Mouse (Mus musculus) CH12.LX (cell line): Measurements from ENCODE around the gene Hmmr. TPM values are rescaled to one million over a fixed set of nuclear protein-coding genes. Genes with fewer than 3 reads are reported as not detected.

Experiments
- DNase-seq: peaks from one replicate; pipeline ENCODE4 v3.0.0-alpha.2; 2013; ENCODE audit errors: extremely low read depth
- H3K27ac ChIP-seq: 2 replicates; pipeline ENCODE4 v1.5.1; 2012; ENCODE audit warnings: low read depth, mild to moderate bottlenecking, control low read depth, moderate library complexity; ENCODE audit not compliant: insufficient read depth
- H3K27me3 ChIP-seq: replicated peaks from 2 replicates; pipeline ENCODE3; 2012; ENCODE audit warnings: inconsistent platforms
- H3K36me3 ChIP-seq, 2 experiments: replicated peaks in 1 of 2; 2 replicates each; pipeline versions ENCODE3 to v1.6.1; 2012; ENCODE audit warnings: inconsistent platforms in 1 of 2, low read length in 1 of 2, mild to moderate bottlenecking in 1 of 2, mixed read lengths in 1 of 2, moderate library complexity in 1 of 2; ENCODE audit not compliant: control insufficient read depth in 1 of 2, insufficient read depth in 1 of 2
- H3K4me1 ChIP-seq, 2 experiments: 2 replicates each; pipeline ENCODE4 v1.6.1; 2012; ENCODE audit warnings: inconsistent platforms in 1 of 2, moderate library complexity in 1 of 2; ENCODE audit not compliant: insufficient read depth in 2 of 2, control insufficient read depth in 1 of 2
- H3K4me2 ChIP-seq: 2 replicates; pipeline ENCODE4 v1.6.1; 2012; ENCODE audit warnings: low read depth, mild to moderate bottlenecking, control low read depth; ENCODE audit not compliant: poor library complexity, insufficient read depth, severe bottlenecking
- H3K4me3 ChIP-seq, 3 experiments: fragments of 150-350 bp in 1 of 3; sonication (generic) in 1 of 3; replicated peaks in 1 of 3; 2 replicates each; pipeline versions ENCODE3 to v1.5.1; 2011 to 2012; ENCODE audit warnings: low read depth in 2 of 3, low read length in 2 of 3, mild to moderate bottlenecking in 2 of 3, moderate library complexity in 2 of 3, control low read depth in 1 of 3, improper control_type of control experiment in 1 of 3, inconsistent platforms in 1 of 3, mixed read lengths in 1 of 3; ENCODE audit not compliant: poor library complexity in 1 of 3
- H3K79me2 ChIP-seq: replicated peaks from 2 replicates; pipeline ENCODE4 v1.6.1; 2012; ENCODE audit warnings: mild to moderate bottlenecking, moderate library complexity; ENCODE audit not compliant: control insufficient read depth, poor library complexity, insufficient read depth, severe bottlenecking; ENCODE audit errors: extremely low read depth
- H3K9ac ChIP-seq: 2 replicates; pipeline ENCODE4 v1.6.1; 2012; ENCODE audit warnings: low read depth, mild to moderate bottlenecking, control low read depth, moderate library complexity; ENCODE audit not compliant: insufficient read depth
- H3K9me3 ChIP-seq: replicated peaks from 2 replicates; pipeline ENCODE3; 2012; ENCODE audit warnings: low read length, inconsistent platforms, mixed read lengths
- BHLHE40 ChIP-seq: IDR thresholded peaks from 2 replicates; pipeline ENCODE4 v1.6.1; 2011; ENCODE audit warnings: mild to moderate bottlenecking, low read depth, low read length, improper control_type of control experiment
- CHD1 ChIP-seq: IDR thresholded peaks from 2 replicates; pipeline ENCODE4 v1.6.1; 2012; ENCODE audit warnings: low read depth, low read length, improper control_type of control experiment, inconsistent platforms
- CHD2 ChIP-seq: IDR thresholded peaks from 2 replicates; pipeline ENCODE4 v1.6.1; 2011; ENCODE audit warnings: low read length, improper control_type of control experiment
- CTCF ChIP-seq, 2 experiments: IDR thresholded peaks in 1 of 2; conservative IDR thresholded peaks in 1 of 2; 2 replicates each; pipeline ENCODE4 v1.5.1; 2011 to 2012; ENCODE audit warnings: low read depth in 2 of 2, low read length in 2 of 2, improper control_type of control experiment in 1 of 2, inconsistent platforms in 1 of 2, mild to moderate bottlenecking in 1 of 2, moderate library complexity in 1 of 2
- E2F4 ChIP-seq: IDR thresholded peaks from 2 replicates; pipeline ENCODE4 v1.6.1; 2011; ENCODE audit warnings: low read depth, low read length, improper control_type of control experiment; ENCODE audit not compliant: insufficient replicate concordance
- ELF1 ChIP-seq: IDR thresholded peaks from 2 replicates; pipeline ENCODE4 v1.6.1; 2014; ENCODE audit warnings: low read depth, mild to moderate bottlenecking, inconsistent platforms, low read length, improper control_type of control experiment
- ETS1 ChIP-seq: conservative IDR thresholded peaks from 2 replicates; pipeline ENCODE4 v1.6.1; 2012; ENCODE audit warnings: low read depth, mild to moderate bottlenecking, inconsistent platforms, low read length, improper control_type of control experiment, moderate library complexity
- GABPA ChIP-seq: IDR thresholded peaks from 2 replicates; pipeline ENCODE4 v1.6.1; 2012; ENCODE audit warnings: low read depth, low read length, improper control_type of control experiment, inconsistent platforms; ENCODE audit not compliant: insufficient replicate concordance
- HCFC1 ChIP-seq: IDR thresholded peaks from 2 replicates; pipeline ENCODE4 v1.6.1; 2012; ENCODE audit warnings: low read depth, mild to moderate bottlenecking, inconsistent platforms, low read length, improper control_type of control experiment
- IRF4 ChIP-seq: IDR thresholded peaks from 2 replicates; pipeline ENCODE4 v1.6.1; 2014; ENCODE audit warnings: low read depth, mild to moderate bottlenecking, inconsistent platforms, low read length, improper control_type of control experiment
- JUN ChIP-seq: IDR thresholded peaks from 2 replicates; pipeline ENCODE4 v1.6.1; 2011; ENCODE audit warnings: low read depth, mild to moderate bottlenecking, low read length, improper control_type of control experiment, moderate library complexity; ENCODE audit not compliant: insufficient read depth
- KAT2A ChIP-seq: IDR thresholded peaks from 2 replicates; pipeline ENCODE4 v1.6.1; 2012; ENCODE audit warnings: low read length, improper control_type of control experiment, inconsistent platforms; ENCODE audit not compliant: insufficient replicate concordance
- MAFK ChIP-seq: IDR thresholded peaks from 2 replicates; pipeline ENCODE4 v1.6.1; 2011; ENCODE audit warnings: low read length, improper control_type of control experiment; ENCODE audit not compliant: insufficient replicate concordance
- MAZ ChIP-seq: IDR thresholded peaks from 2 replicates; pipeline ENCODE4 v1.6.1; 2012; ENCODE audit warnings: low read depth, mild to moderate bottlenecking, inconsistent platforms, low read length, improper control_type of control experiment, moderate library complexity
- MEF2A ChIP-seq: IDR thresholded peaks from 2 replicates; pipeline ENCODE4 v1.6.1; 2014; ENCODE audit warnings: low read depth, mild to moderate bottlenecking, inconsistent platforms, low read length, improper control_type of control experiment, borderline replicate concordance
- MYC ChIP-seq: IDR thresholded peaks from 2 replicates; pipeline ENCODE4 v1.6.1; 2011; ENCODE audit warnings: low read depth, mild to moderate bottlenecking, improper control_type of control experiment, low read length
- NELFE ChIP-seq: IDR thresholded peaks from 2 replicates; pipeline ENCODE4 v1.6.1; 2011; ENCODE audit warnings: low read depth, low read length, improper control_type of control experiment
- NRF1 ChIP-seq: IDR thresholded peaks from 2 replicates; pipeline ENCODE4 v1.6.1; 2014; ENCODE audit warnings: low read depth, mild to moderate bottlenecking, inconsistent platforms, low read length, improper control_type of control experiment, moderate library complexity
- PAX5 ChIP-seq: IDR thresholded peaks from 2 replicates; pipeline ENCODE4 v1.6.1; 2012; ENCODE audit warnings: low read length, inconsistent platforms, mixed read lengths
- POLR2A ChIP-seq: IDR thresholded peaks from 2 replicates; pipeline ENCODE4 v1.6.1; 2011; ENCODE audit warnings: low read depth, mild to moderate bottlenecking, improper control_type of control experiment, low read length
- POLR2AphosphoS2 ChIP-seq: IDR thresholded peaks from 2 replicates; pipeline ENCODE4 v1.6.1; 2011; ENCODE audit warnings: low read depth, low read length, improper control_type of control experiment
- RAD21 ChIP-seq: IDR thresholded peaks from 2 replicates; pipeline ENCODE4 v1.6.1; 2011; ENCODE audit warnings: low read depth, mild to moderate bottlenecking, low read length, improper control_type of control experiment, moderate library complexity
- RCOR1 ChIP-seq: conservative IDR thresholded peaks from 2 replicates; pipeline ENCODE4 v1.6.1; 2012; ENCODE audit warnings: low read depth, mild to moderate bottlenecking, inconsistent platforms, low read length, improper control_type of control experiment
- SMC3 ChIP-seq: IDR thresholded peaks from 2 replicates; pipeline ENCODE4 v1.6.1; 2011; ENCODE audit warnings: low read depth, low read length, improper control_type of control experiment
- UBTF ChIP-seq: IDR thresholded peaks from 2 replicates; pipeline ENCODE4 v1.6.1; 2012; ENCODE audit warnings: low read depth, mild to moderate bottlenecking, inconsistent platforms, low read length, improper control_type of control experiment, moderate library complexity
- USF1 ChIP-seq: IDR thresholded peaks from 2 replicates; pipeline ENCODE4 v1.6.1; 2014; ENCODE audit warnings: low read depth, mild to moderate bottlenecking, inconsistent platforms, low read length, improper control_type of control experiment
- ZC3H11A ChIP-seq: IDR thresholded peaks from 2 replicates; pipeline ENCODE4 v1.6.1; 2012; ENCODE audit warnings: low read depth, mild to moderate bottlenecking, inconsistent platforms, low read length, improper control_type of control experiment
- ZKSCAN1 ChIP-seq: IDR thresholded peaks from 2 replicates; pipeline ENCODE4 v1.6.1; 2012; ENCODE audit warnings: low read depth, inconsistent platforms, low read length, improper control_type of control experiment, borderline replicate concordance
- ZMIZ1 ChIP-seq: IDR thresholded peaks from 2 replicates; pipeline ENCODE4 v1.6.1; 2012; ENCODE audit warnings: low read depth, mild to moderate bottlenecking, inconsistent platforms, low read length, improper control_type of control experiment
- ZNF384 ChIP-seq: IDR thresholded peaks from 2 replicates; pipeline ENCODE4 v1.6.1; 2012; ENCODE audit warnings: low read depth, low read length, improper control_type of control experiment, inconsistent platforms
- dilution Hi-C: fragments of 300-500 bp; cut with MboI; formaldehyde crosslinking; loops from 2 replicates; pipeline ENCODE4 v1.14.3; 2020; ENCODE audit warnings: low sequenced_read_pairs; ENCODE audit not compliant: extremely low pct_unique_long_range_greater_than_20kb, extremely low pct_ligation_motif_present
- in situ Hi-C: fragments of 300-500 bp; cut with MboI; formaldehyde crosslinking; loops from 3 replicates; pipeline ENCODE4 v1.14.3; 2019; ENCODE audit warnings: low sequenced_read_pairs, low pct_ligation_motif_present, low pct_unique_long_range_greater_than_20kb, mixed read lengths
- polyA plus RNA-seq: library from polyadenylated mRNA; unstranded; fragments of >175 nt; gene quantifications from 2 replicates; pipeline ENCODE4 v1.2.1, GENCODE M21; 2012; ENCODE audit warnings: low read depth; ENCODE audit not compliant: insufficient read length
- total RNA-seq, 2 experiments: library from RNA; depleted of rRNA; stranded (reverse); fragments of 300-350 nt in 1 of 2; fragments of >200 nt in 1 of 2; gene quantifications; 2 replicates each; pipeline ENCODE4 v1.2.3; 2012 to 2014

Gene Hmmr
- total and polyA plus RNA-seq, 3 experiments: 64.2 to 109 (median 64.3) TPM

- Histone ChIP-seq H3K27ac (peak within 1 kb of the TSS; percentile 88), H3K4me2 (peak within 1 kb of the TSS; percentile 88), H3K27me3 (no peaks in the 10 kb centered on the region), H3K4me3 (peak within 1 kb of the TSS; percentile 71 to 93 (median 84)), H3K9ac (peak within 1 kb of the TSS; percentile 79), H3K79me2 (peaks cover 23% of the 10 kb centered on the region), H3K9me3 (no peaks in the 10 kb centered on the region), H3K36me3 (peaks cover 0 to 17% of the 10 kb centered on the region in 2 experiments), H3K4me1 (peaks cover 7 to 13% of the 10 kb centered on the region in 2 experiments)
- in situ Hi-C loops: loop anchor here (10.0 kb wide), 1 partner anchor 60 kb away; the partner anchor contains the start of gene Ccng1
- no peak for TF ChIP-seq ZKSCAN1
- TF ChIP-seq RCOR1: 0 out of 2 replicates have a peak, but pooled peaks have one; percentile 3
- DNase-seq: no peak
- dilution Hi-C loops: no loop called here
Observed at GRCm38 (mm10) chr11:40695103-40695502, 38.1 kb downstream of the Hmmr start, which contains the start of gene Mat2b. Gene Mat2b (minus strand): TSS chr11:40695203.

- Histone ChIP-seq H3K9me3 (no peaks in the 10 kb centered on the region), H3K27me3 (no peaks in the 10 kb centered on the region), H3K9ac (peak overlapping the region; percentile 79), H3K79me2 (peaks cover 29% of the 10 kb centered on the region), H3K4me1 (peaks cover 7 to 19% of the 10 kb centered on the region in 2 experiments), H3K4me3 (peak overlapping the region; percentile 71 to 93 (median 84)), H3K4me2 (peak overlapping the region; percentile 88), H3K36me3 (peaks cover 0 to 16% of the 10 kb centered on the region in 2 experiments), H3K27ac (peak overlapping the region; percentile 88)
- peak; percentile 90 for DNase-seq
- dilution Hi-C loops (no loop called here), in situ Hi-C loops (loop anchor here (10.0 kb wide), 1 partner anchor 60 kb away; the partner anchor contains the start of gene Ccng1)
- TF ChIP-seq E2F4 (no peak), HCFC1 (peak; percentile 81), ZMIZ1 (no peak), ELF1 (peak; percentile 86), ZNF384 (peak; percentile 71), NRF1 (no peak), ZC3H11A (peak; percentile 91), MEF2A (peak; percentile 72), CHD2 (peak; percentile 95), USF1 (no peak), IRF4 (peak; percentile 95), MYC (peak; percentile 73), CHD1 (no peak), KAT2A (no peak), POLR2A (peak; percentile 50), MAZ (peak; percentile 33; the same call in 1 of the 2 replicates), PAX5 (no peak), ZKSCAN1 (no peak), RAD21 (no peak), CTCF (conservative IDR thresholded peaks at IDR 0.05 in 1 of 2, IDR thresholded peaks at IDR 0.05 in 1 of 2; ENCODE audit: low read depth in 2 of 2, low read length in 2 of 2) (no peak), UBTF (no peak), GABPA (no peak), POLR2AphosphoS2 (no peak), SMC3 (no peak), ETS1 (peak; percentile 74), BHLHE40 (peak; percentile 97), NELFE (peak; percentile 16), MAFK (no peak), JUN (no peak)
Observed at GRCm38 (mm10) chr11:40694311-40695087, 38.7 kb downstream of the Hmmr start.
